Mouse (Mus musculus) MEL (cell line): ENCODE results near the gene Rpl36al. TPM values are rescaled to one million over a fixed set of nuclear protein-coding genes. Genes with fewer than 3 reads are reported as not detected.

Experiments
- DNase-seq: peaks from one replicate; pipeline ENCODE4 v3.0.0; 2011; ENCODE audit warnings: low read depth, low spot score
- H3K27ac ChIP-seq: 2 replicates; pipeline ENCODE4 v1.5.1; 2012; ENCODE audit warnings: low read depth, mild to moderate bottlenecking, control low read depth, low read length, moderate library complexity; ENCODE audit not compliant: control insufficient read depth
- H3K27me3 ChIP-seq, 2 experiments: fragments of 150-350 bp in 1 of 2; sonication (generic) in 1 of 2; 2 replicates each; pipeline ENCODE4 v1.6.1; 2012; ENCODE audit warnings: low read length in 2 of 2, mild to moderate bottlenecking in 2 of 2, improper control_type of control experiment in 1 of 2, moderate library complexity in 1 of 2; ENCODE audit not compliant: insufficient read depth in 2 of 2, control insufficient read depth in 1 of 2
- H3K36me3 ChIP-seq, 2 experiments: 2 replicates each; pipeline ENCODE4 v1.6.1; 2012 to 2014; ENCODE audit warnings: low read length in 2 of 2, improper control_type of control experiment in 1 of 2, inconsistent platforms in 1 of 2, mild to moderate bottlenecking in 1 of 2; ENCODE audit not compliant: insufficient read depth in 2 of 2, control insufficient read depth in 1 of 2
- H3K4me1 ChIP-seq, 2 experiments: fragments of 150-350 bp in 1 of 2; sonication (generic) in 1 of 2; 2 replicates each; pipeline ENCODE4 v1.6.1; 2012; ENCODE audit warnings: low read length in 2 of 2, improper control_type of control experiment in 1 of 2, mild to moderate bottlenecking in 1 of 2; ENCODE audit not compliant: insufficient read depth in 2 of 2, control insufficient read depth in 1 of 2
- H3K4me3 ChIP-seq, 2 experiments: fragments of 150-350 bp in 1 of 2; sonication (generic) in 1 of 2; 2 replicates each; pipeline ENCODE4 v1.5.1; 2012; ENCODE audit warnings: low read depth in 2 of 2, low read length in 2 of 2, mild to moderate bottlenecking in 2 of 2, moderate library complexity in 2 of 2, control low read depth in 1 of 2, improper control_type of control experiment in 1 of 2; ENCODE audit not compliant: control insufficient read depth in 1 of 2, insufficient read depth in 1 of 2
- H3K79me2 ChIP-seq: 2 replicates; pipeline ENCODE4 v1.6.1; 2012; ENCODE audit warnings: mild to moderate bottlenecking, low read length, moderate library complexity; ENCODE audit not compliant: control insufficient read depth, poor library complexity, insufficient read depth
- H3K9ac ChIP-seq: 2 replicates; pipeline ENCODE4 v1.6.1; 2012; ENCODE audit warnings: low read depth, mild to moderate bottlenecking, control low read depth, low read length, moderate library complexity; ENCODE audit not compliant: control insufficient read depth, poor library complexity, severe bottlenecking
- H3K9me3 ChIP-seq: fragments of 150-350 bp; sonication (generic); replicated peaks from 2 replicates; pipeline ENCODE4 v1.6.1; 2012; ENCODE audit warnings: mild to moderate bottlenecking, low read length, improper control_type of control experiment, moderate library complexity; ENCODE audit not compliant: insufficient read depth
- CHD2 ChIP-seq: IDR thresholded peaks from 2 replicates; pipeline ENCODE4 v1.6.1; 2011; ENCODE audit warnings: low read length, improper control_type of control experiment
- ELF1 ChIP-seq: IDR thresholded peaks from 2 replicates; pipeline ENCODE4 v1.6.1; 2014; ENCODE audit warnings: low read depth, mild to moderate bottlenecking, inconsistent platforms, low read length, improper control_type of control experiment, moderate library complexity
- EP300 ChIP-seq, 2 experiments: IDR thresholded peaks; 2 replicates each; pipeline ENCODE4 v1.6.1; 2011; ENCODE audit warnings: improper control_type of control experiment in 2 of 2, low read length in 2 of 2, low read depth in 1 of 2, mild to moderate bottlenecking in 1 of 2
- ETS1 ChIP-seq: IDR thresholded peaks from 2 replicates; pipeline ENCODE4 v1.6.1; 2012; ENCODE audit warnings: low read depth, mild to moderate bottlenecking, inconsistent platforms, low read length, improper control_type of control experiment, moderate library complexity
- GABPA ChIP-seq: IDR thresholded peaks from 2 replicates; pipeline ENCODE4 v1.6.1; 2012; ENCODE audit warnings: low read depth, mild to moderate bottlenecking, inconsistent platforms, low read length, improper control_type of control experiment, moderate library complexity
- HCFC1 ChIP-seq: IDR thresholded peaks from 2 replicates; pipeline ENCODE4 v1.6.1; 2012; ENCODE audit warnings: low read depth, mild to moderate bottlenecking, inconsistent platforms, low read length, improper control_type of control experiment, moderate library complexity
- MAZ ChIP-seq: IDR thresholded peaks from 2 replicates; pipeline ENCODE4 v1.6.1; 2012; ENCODE audit warnings: low read depth, mild to moderate bottlenecking, inconsistent platforms, low read length, improper control_type of control experiment
- MYC ChIP-seq: IDR thresholded peaks from 2 replicates; pipeline ENCODE4 v1.6.1; 2011; ENCODE audit warnings: low read depth, mild to moderate bottlenecking, low read length, improper control_type of control experiment, moderate library complexity
- NRF1 ChIP-seq: IDR thresholded peaks from 2 replicates; pipeline ENCODE4 v1.6.1; 2014; ENCODE audit warnings: low read depth, mild to moderate bottlenecking, inconsistent platforms, low read length, improper control_type of control experiment, moderate library complexity; ENCODE audit not compliant: poor library complexity, insufficient read depth, severe bottlenecking
- POLR2A ChIP-seq, 2 experiments: IDR thresholded peaks; 2 replicates each; pipeline ENCODE4 v1.6.1; 2011 to 2012; ENCODE audit warnings: low read length in 2 of 2, mild to moderate bottlenecking in 2 of 2, control low read depth in 1 of 2, improper control_type of control experiment in 1 of 2, low read depth in 1 of 2, moderate library complexity in 1 of 2; ENCODE audit not compliant: control insufficient read depth in 1 of 2, insufficient read depth in 1 of 2, poor library complexity in 1 of 2
- SMC3 ChIP-seq: IDR thresholded peaks from 2 replicates; pipeline ENCODE4 v1.6.1; 2011; ENCODE audit warnings: low read depth, low read length, improper control_type of control experiment
- TAL1 ChIP-seq: IDR thresholded peaks from 2 replicates; pipeline ENCODE4 v1.6.1; 2012; ENCODE audit warnings: mild to moderate bottlenecking, inconsistent platforms, low read length, moderate library complexity, mixed read lengths
- TCF12 ChIP-seq: IDR thresholded peaks from 2 replicates; pipeline ENCODE4 v1.6.1; 2014; ENCODE audit warnings: low read depth, mild to moderate bottlenecking, inconsistent platforms, low read length, improper control_type of control experiment, moderate library complexity
- USF1 ChIP-seq: IDR thresholded peaks from 2 replicates; pipeline ENCODE4 v1.6.1; 2014; ENCODE audit warnings: low read depth, mild to moderate bottlenecking, inconsistent platforms, low read length, improper control_type of control experiment, moderate library complexity
- ZKSCAN1 ChIP-seq: IDR thresholded peaks from 2 replicates; pipeline ENCODE4 v1.6.1; 2012; ENCODE audit warnings: low read depth, mild to moderate bottlenecking, inconsistent platforms, low read length, improper control_type of control experiment, moderate library complexity
- polyA plus RNA-seq, 2 experiments: library from polyadenylated mRNA; stranded (reverse) in 1 of 2; unstranded in 1 of 2; fragments of >175 nt in 1 of 2; fragments of >200 nt in 1 of 2; gene quantifications; 2 replicates each; pipeline versions ENCODE4 v1.2.1 to v1.2.4; 2012; ENCODE audit warnings: low replicate concordance in 2 of 2, low read depth in 1 of 2; ENCODE audit not compliant: insufficient read length in 2 of 2, insufficient read depth in 1 of 2, missing spikeins in 1 of 2
- total RNA-seq: library from RNA; depleted of rRNA; stranded (reverse); fragments of 300-350 nt; gene quantifications from 2 replicates; pipeline ENCODE4 v1.2.3, GENCODE M21; 2012

Gene Rpl36al
- total and polyA plus RNA-seq, 3 experiments: 696 to 1,318 TPM; not detected in 1

DNA sequence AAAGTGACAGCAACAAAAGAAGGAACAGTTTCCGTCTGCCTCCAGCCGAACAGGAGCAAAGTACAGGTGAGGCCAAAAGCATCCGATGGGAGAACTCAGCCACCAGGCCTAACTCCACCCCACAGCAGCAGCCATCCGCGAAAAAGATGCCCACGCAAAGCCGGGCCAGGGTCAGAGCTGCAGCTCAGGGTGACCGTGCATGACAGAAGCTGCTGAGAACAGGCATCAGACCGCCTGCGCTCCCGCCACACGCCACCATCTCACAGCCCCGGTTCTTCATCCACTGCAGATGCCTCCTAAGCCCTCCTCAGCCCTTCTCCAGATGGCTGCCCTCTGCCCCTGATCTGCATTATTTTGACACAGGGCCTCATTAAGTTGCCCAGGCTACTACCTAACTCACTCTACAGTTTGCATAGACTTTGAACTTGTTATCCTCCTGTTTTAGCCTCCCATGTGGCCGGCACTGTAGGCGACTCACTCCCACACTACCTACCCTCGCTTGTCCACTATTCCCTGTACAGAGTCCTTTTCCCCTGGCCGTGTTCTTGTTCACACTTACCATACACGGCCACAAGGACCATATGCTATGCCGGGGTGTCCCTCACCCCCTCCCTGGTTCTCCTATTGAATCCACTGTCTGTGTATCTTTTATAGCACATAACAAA, 36.9 kb upstream of the Rpl36al start:
- Histone ChIP-seq H3K27me3 (no peaks in the 10 kb centered on the region), H3K9me3 (no peaks in the 10 kb centered on the region), H3K4me1 (no peaks in the 10 kb centered on the region), H3K27ac (no peak overlapping the region), H3K36me3 (no peaks in the 10 kb centered on the region; a peak in 2 of 4 replicates), H3K4me3 (no peak overlapping the region), H3K9ac (no peak overlapping the region), H3K79me2 (no peaks in the 10 kb centered on the region)
- DNase-seq: no peak
- no peak for TF ChIP-seq ZKSCAN1

DNA sequence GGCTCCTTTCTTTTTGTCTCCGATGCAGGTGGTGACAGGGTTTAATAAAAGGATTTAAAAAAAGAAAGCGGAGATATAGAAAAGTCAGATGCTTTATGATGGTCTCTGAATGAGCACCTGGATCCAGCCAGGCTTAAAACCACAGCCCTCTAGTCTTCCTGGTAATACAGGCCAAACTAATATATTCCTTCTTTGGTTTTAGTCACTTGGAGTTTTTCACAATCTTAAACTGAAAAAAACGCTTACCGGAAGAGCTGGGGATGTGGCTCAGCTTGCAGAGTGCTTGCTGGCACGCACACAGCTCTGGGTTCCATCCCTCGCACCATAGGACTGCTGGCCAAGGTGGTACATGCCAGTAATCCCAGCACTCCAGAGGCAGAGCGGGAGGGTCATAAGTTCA, 32.7 kb upstream of the Rpl36al start:
- Histone ChIP-seq H3K9ac (no peak overlapping the region), H3K36me3 (no peaks in the 10 kb centered on the region; a peak in 2 of 4 replicates), H3K27ac (no peak overlapping the region), H3K4me3 (no peak overlapping the region), H3K27me3 (no peaks in the 10 kb centered on the region), H3K79me2 (no peaks in the 10 kb centered on the region), H3K4me1 (no peaks in the 10 kb centered on the region)
- DNase-seq: no peak
- TF ChIP-seq CHD2 (no peak), NRF1 (no peak), TAL1 (no peak), USF1 (no peak), TCF12 (no peak), MYC (no peak), ETS1 (no peak), GABPA (no peak), EP300 (IDR thresholded peaks at IDR 0.05; ENCODE audit: low read depth in 1 of 2, low read length in 2 of 2) (no peak), HCFC1 (no peak), POLR2A (IDR thresholded peaks at IDR 0.05; ENCODE audit: control insufficient read depth in 1 of 2, insufficient read depth in 1 of 2, low read depth in 1 of 2, low read length in 2 of 2, poor library complexity in 1 of 2) (no peak), ELF1 (no peak), SMC3 (no peak), MAZ (no peak)
- TF ChIP-seq, all 39 proteins: peak for 0
- no peaks in the 10 kb centered on the region for H3K9me3 ChIP-seq
